Mouse (Mus musculus): ENCODE data around the gene Iqcc.
A peak's percentile ranks its signal among the peaks of the same experiment; 100 is the strongest.

Gene Iqcc

GRCm38 (mm10) chr4:129618786-129619691, at the start of gene Iqcc:
TSS of gene Iqcc (minus strand) at chr4:129619099.
- DNase-seq = peak; percentile 98

- no peak for DNase-seq
Observed at GRCm38 (mm10) chr4:129662255-129662813, 43.4 kb upstream of the Iqcc start.

- DNase-seq = no peak
Observed at GRCm38 (mm10) chr4:129661584-129661983, 42.7 kb upstream of the Iqcc start.

- DNase-seq = no peak
Observed at GRCm38 (mm10) chr4:129654770-129655169, 35.9 kb upstream of the Iqcc start.

GRCm38 (mm10) chr4:129650359-129650758, 31.5 kb upstream of the Iqcc start:
- no peak for DNase-seq

- no peak for DNase-seq
Observed at GRCm38 (mm10) chr4:129648656-129649055, 29.8 kb upstream of the Iqcc start.

GRCm38 (mm10) chr4:129645204-129645603, 26.3 kb upstream of the Iqcc start:
- no peak for DNase-seq

- DNase-seq = peak; percentile 44
Observed at GRCm38 (mm10) chr4:129641756-129642155, 22.9 kb upstream of the Iqcc start.

GRCm38 (mm10) chr4:129640638-129641467, 22.0 kb upstream of the Iqcc start, which contains the start of gene Txlna:
TSS of gene Txlna (minus strand) at chr4:129641065.
- DNase-seq = peak; percentile 98

GRCm38 (mm10) chr4:129640101-129640637, 21.3 kb upstream of the Iqcc start:
- DNase-seq = peak; percentile 63

GRCm38 (mm10) chr4:129639221-129639620, 20.3 kb upstream of the Iqcc start:
- no peak for DNase-seq

- no peak for DNase-seq
Observed at GRCm38 (mm10) chr4:129633852-129634251, 15.0 kb upstream of the Iqcc start.

- DNase-seq = no peak
Observed at GRCm38 (mm10) chr4:129631867-129632266, 13.0 kb upstream of the Iqcc start.

- DNase-seq = peak; percentile 72
Observed at GRCm38 (mm10) chr4:129630944-129631343, 12.0 kb upstream of the Iqcc start.

GRCm38 (mm10) chr4:129626035-129626434, 7.1 kb upstream of the Iqcc start:
- no peak for DNase-seq

- no peak for DNase-seq
Observed at GRCm38 (mm10) chr4:129625496-129625895, 6.6 kb upstream of the Iqcc start.

GRCm38 (mm10) chr4:129625029-129625370, 6.1 kb upstream of the Iqcc start:
- peak; percentile 68 for DNase-seq

- DNase-seq = peak; percentile 93
Observed at GRCm38 (mm10) chr4:129624281-129625028, 5.6 kb upstream of the Iqcc start.

GRCm38 (mm10) chr4:129623681-129624091, 4.8 kb upstream of the Iqcc start, which contains the start of gene Ccdc28b:
TSS of gene Ccdc28b (minus strand) at chr4:129623947.
- DNase-seq = peak; percentile 70

GRCm38 (mm10) chr4:129622803-129623535, 4.1 kb upstream of the Iqcc start:
- DNase-seq = no peak

- DNase-seq = no peak
Observed at GRCm38 (mm10) chr4:129622120-129622802, 3.4 kb upstream of the Iqcc start.
